Mouse (Mus musculus): ENCODE data around the gene Trpm5. TPM values are rescaled to one million over a fixed set of nuclear protein-coding genes. Genes with fewer than 3 reads are reported as not detected.

Gene Trpm5
- polyA plus RNA-seq, 1 experiment from 2014 or later = 1.3 TPM

DNA sequence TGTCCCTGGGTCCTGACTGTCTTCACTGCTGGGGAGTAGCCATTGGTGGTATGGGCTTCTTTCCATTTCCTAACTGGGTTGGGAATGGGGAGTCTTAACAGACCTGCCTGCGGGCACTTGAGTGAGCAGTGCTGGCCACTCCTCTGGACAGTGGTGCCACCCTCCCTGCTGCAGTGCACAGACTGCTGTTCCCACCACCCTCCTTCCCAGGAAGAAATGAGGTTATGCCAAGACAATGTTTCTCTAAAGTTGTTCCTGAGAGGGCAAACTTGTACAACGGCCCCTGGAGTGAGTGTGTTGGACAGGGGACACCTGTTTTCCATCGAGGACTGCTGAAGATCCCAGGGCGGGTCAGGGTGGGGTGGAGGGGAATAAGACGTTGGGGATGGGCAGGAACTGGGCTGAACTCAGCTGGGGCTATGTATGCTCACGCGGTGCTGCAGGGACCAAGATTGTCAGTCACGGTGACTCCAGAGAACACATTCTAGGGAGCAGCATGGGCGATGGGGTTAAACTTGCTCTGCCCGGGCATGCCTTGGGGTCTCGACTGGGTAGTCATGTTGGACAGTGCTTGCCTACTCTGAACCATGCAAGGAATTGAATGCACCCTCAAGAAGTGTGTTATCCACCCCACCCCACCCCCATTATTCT lies 40.4 kb downstream of the Trpm5 start:
- 64% methylated on average over 11 of the region's 11 CpGs for WGBS
- H3K9me3 ChIP-seq (ENCODE audit: control insufficient read depth, low read length) = no peaks in the 10 kb centered on the region

DNA sequence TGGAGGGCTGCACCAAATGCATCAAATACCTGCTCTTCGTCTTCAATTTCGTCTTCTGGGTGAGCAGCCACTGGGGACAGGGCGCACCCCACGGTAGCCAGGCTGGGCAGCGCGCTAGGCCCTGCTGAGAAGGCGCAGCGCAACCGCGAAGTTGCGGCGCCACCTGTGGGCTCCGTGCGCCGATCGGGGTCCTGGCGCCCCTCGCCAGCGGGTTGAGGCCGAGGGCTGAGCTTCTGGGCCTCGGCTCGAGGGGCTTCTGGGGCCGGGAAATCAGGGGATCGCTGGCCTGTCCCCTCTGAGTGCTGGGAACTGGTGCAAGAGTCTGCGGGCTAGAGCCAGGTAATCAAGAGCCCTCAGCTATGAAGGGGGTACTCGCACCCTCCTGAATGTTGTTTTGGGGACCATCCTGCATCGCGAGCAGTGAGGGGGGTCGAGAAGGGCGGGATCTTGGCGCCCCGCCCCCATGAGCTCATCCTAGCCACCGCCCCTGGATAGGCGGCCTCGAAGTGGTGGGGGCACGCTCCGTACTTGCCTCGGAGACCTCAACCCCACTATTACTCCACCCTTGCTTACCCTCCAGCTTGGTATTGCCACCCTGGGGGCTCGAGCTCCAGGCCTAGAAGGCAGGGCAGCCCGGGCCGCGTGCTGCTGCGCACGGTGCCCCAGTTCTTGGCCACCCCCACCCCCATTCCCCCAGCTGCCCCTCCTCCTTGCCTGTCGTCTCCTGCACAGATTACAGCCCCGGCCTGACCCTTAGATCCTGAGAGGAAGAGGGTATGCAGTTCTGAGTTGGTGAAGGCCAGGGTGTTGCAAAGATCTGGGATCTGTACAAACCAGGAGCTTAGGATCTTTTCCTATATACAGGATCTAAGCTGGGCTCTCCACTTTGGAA lies 41.2 kb downstream of the Trpm5 start:
- Histone ChIP-seq H3K9ac (replicated peaks; ENCODE audit: low read length) (peak overlapping the region; percentile 88), H3K4me2 (ENCODE audit: low read length) (peak overlapping the region; percentile 83), H3K36me3 (ENCODE audit: control insufficient read depth, insufficient read depth, low read length) (no peaks in the 10 kb centered on the region), H3K27ac (replicated peaks; ENCODE audit: low read depth, low read length) (peak overlapping the region; percentile 78), H3K4me3 (replicated peaks; ENCODE audit: low read depth, low read length) (peak overlapping the region; percentile 91), H3K9me3 (ENCODE audit: control insufficient read depth, low read length) (no peaks in the 10 kb centered on the region), H3K4me1 (ENCODE audit: control insufficient read depth, insufficient read depth, low read length) (peaks cover 33% of the 10 kb centered on the region), H3K27me3 (ENCODE audit: control insufficient read depth, insufficient read depth, low read length) (no peaks in the 10 kb centered on the region)
- ATAC-seq (ENCODE audit: low FRiP score, low TSS enrichment) (peak; percentile 75), DNase-seq (peak; percentile 79)
- under 1% methylated on average over 46 of the region's 46 CpGs for WGBS

More for the DNA sequence above, 40.4 kb downstream of the Trpm5 start:
- H3K27ac ChIP-seq (replicated peaks; ENCODE audit: low read depth, low read length) = no peak overlapping the region
- DNase-seq = no peak
- peak overlapping the region; percentile 88 for H3K9ac ChIP-seq (replicated peaks; ENCODE audit: low read length)
- H3K4me2 ChIP-seq (ENCODE audit: low read length) = peak overlapping the region; percentile 83
- H3K27me3 ChIP-seq (ENCODE audit: control insufficient read depth, insufficient read depth, low read length) = no peaks in the 10 kb centered on the region
- H3K36me3 ChIP-seq (ENCODE audit: control insufficient read depth, insufficient read depth, low read length) = no peaks in the 10 kb centered on the region
- ATAC-seq (ENCODE audit: low FRiP score, low TSS enrichment) = no peak
- H3K4me3 ChIP-seq (replicated peaks; ENCODE audit: low read depth, low read length) = peak overlapping the region; percentile 91
- peaks cover 33% of the 10 kb centered on the region for H3K4me1 ChIP-seq (ENCODE audit: control insufficient read depth, insufficient read depth, low read length)

DNA sequence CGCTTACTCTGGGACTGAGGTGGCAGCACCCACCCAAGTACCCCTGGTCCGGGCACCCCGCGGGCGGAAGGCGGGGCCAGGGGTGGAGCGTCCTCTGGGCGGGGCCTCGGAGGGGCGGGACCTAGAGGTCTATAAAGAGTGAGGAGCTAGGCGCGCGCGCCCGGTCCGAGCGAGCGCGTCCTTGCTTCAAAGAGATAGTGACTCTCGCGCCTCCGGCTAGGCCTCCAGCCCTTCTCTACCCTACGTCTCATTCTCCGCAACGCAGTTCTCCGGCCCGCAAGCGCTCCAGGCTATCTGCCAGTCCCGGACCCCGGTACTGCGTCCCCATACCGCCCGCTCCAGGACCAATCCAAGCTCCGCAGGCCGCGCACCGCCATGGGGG lies 41.8 kb downstream of the Trpm5 start, which contains the start of gene Cd81:
Gene Cd81 (plus strand): TSS at position 114 of the 382 bp plus-strand sequence.
- H3K4me3 ChIP-seq (replicated peaks; ENCODE audit: low read depth, low read length) = peak within 1 kb of the TSS; percentile 91
- H3K4me1 ChIP-seq (ENCODE audit: control insufficient read depth, insufficient read depth, low read length) = peaks cover 33% of the 10 kb centered on the region
- H3K27ac ChIP-seq (replicated peaks; ENCODE audit: low read depth, low read length) = peak within 1 kb of the TSS; percentile 78
- under 1% methylated on average over 37 of the region's 37 CpGs for WGBS
- no peaks in the 10 kb centered on the region for H3K9me3 ChIP-seq (ENCODE audit: control insufficient read depth, low read length)
- DNase-seq (peak; percentile 88), ATAC-seq (ENCODE audit: low FRiP score, low TSS enrichment) (peak; percentile 84)
- H3K9ac ChIP-seq (replicated peaks; ENCODE audit: low read length) = peak within 1 kb of the TSS; percentile 88
- no peaks in the 10 kb centered on the region for H3K36me3 ChIP-seq (ENCODE audit: control insufficient read depth, insufficient read depth, low read length)
- peak within 1 kb of the TSS; percentile 83 for H3K4me2 ChIP-seq (ENCODE audit: low read length)
- no peaks in the 10 kb centered on the region for H3K27me3 ChIP-seq (ENCODE audit: control insufficient read depth, insufficient read depth, low read length)

DNA sequence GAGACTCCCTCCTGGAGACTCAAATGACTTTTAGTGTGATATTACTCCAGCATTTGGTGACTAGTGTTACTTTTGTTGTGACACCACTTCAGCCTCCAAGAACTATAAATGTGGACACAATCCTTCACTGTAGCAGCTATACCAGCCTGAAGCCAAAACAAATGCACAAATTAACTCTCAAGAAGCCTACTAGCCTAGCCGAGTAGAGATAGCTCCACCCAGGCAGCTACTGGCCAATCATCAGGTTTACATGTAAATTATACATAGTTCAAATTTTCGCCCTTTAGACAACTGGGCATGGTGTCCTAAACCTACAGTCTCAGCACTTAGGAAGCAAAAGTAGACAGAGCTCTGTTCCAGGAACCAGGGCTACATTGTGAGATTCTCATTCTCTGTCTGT lies 43.1 kb downstream of the Trpm5 start:
- Histone ChIP-seq H3K27me3 (ENCODE audit: control insufficient read depth, insufficient read depth, low read length) (no peaks in the 10 kb centered on the region), H3K4me1 (ENCODE audit: control insufficient read depth, insufficient read depth, low read length) (peaks cover 30% of the 10 kb centered on the region), H3K4me3 (replicated peaks; ENCODE audit: low read depth, low read length) (no peak overlapping the region), H3K36me3 (ENCODE audit: control insufficient read depth, insufficient read depth, low read length) (no peaks in the 10 kb centered on the region), H3K9ac (replicated peaks; ENCODE audit: low read length) (no peak overlapping the region), H3K4me2 (ENCODE audit: low read length) (no peak overlapping the region), H3K27ac (replicated peaks; ENCODE audit: low read depth, low read length) (no peak overlapping the region), H3K9me3 (ENCODE audit: control insufficient read depth, low read length) (no peaks in the 10 kb centered on the region)
- no peak for DNase-seq
- no peak for ATAC-seq (ENCODE audit: low FRiP score, low TSS enrichment)
- 72% methylated on average over 2 of the region's 2 CpGs for WGBS

DNA sequence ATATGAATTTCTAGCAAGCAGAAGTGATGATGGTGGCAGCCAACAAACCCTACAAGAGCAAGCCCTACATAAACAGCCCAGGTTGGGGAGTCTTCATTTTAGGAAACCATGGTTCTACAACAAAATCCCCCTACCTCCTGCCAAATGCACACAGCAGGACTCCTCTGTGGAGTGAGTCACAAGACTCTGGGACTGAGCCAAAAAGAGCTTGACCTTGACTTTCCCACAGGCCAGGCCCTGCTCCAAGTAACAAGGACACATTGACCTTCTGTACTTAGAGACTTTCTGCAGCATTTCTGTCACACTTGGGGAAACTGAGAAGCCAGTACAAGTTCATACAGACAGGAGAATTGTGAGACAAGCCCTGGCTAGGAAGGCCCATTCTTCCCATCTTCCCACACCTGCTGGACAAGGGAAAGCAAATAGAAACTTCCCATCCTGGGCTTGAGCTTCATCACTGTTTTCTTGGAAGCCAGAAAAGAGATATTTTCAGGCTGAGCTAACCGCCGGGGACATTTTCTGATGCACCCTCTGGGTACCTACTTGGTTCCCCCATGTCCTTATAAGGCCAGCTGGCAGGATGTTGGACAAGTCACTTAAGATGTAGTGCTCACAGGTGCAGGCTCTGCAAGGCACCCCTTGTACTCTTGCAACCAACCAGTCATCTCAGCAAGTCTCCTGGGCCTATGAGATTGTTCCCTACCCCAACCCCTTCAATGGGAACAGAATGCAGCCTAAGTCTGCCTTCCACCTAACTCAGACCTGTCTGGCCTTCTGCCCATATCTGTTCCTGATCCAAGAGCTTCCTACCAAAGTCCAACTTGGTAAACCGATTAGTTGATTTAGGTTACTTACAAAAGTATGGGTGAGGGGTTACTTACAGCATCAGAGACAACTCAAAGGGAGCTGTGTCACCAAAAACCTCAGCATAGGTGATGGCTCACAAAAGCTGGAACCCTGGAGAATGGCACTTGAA lies 44.3 kb downstream of the Trpm5 start:
- peaks cover 22% of the 10 kb centered on the region for H3K4me1 ChIP-seq (ENCODE audit: control insufficient read depth, insufficient read depth, low read length)
- H3K27me3 ChIP-seq (ENCODE audit: control insufficient read depth, insufficient read depth, low read length) = no peaks in the 10 kb centered on the region
- H3K4me3 ChIP-seq (replicated peaks; ENCODE audit: low read depth, low read length) = no peak overlapping the region
- H3K36me3 ChIP-seq (ENCODE audit: control insufficient read depth, insufficient read depth, low read length) = no peaks in the 10 kb centered on the region
- H3K9me3 ChIP-seq (ENCODE audit: control insufficient read depth, low read length) = no peaks in the 10 kb centered on the region
- ATAC-seq (ENCODE audit: low FRiP score, low TSS enrichment) = no peak
- DNase-seq = no peak
- H3K27ac ChIP-seq (replicated peaks; ENCODE audit: low read depth, low read length) = no peak overlapping the region
- no peak overlapping the region for H3K9ac ChIP-seq (replicated peaks; ENCODE audit: low read length)
- H3K4me2 ChIP-seq (ENCODE audit: low read length) = no peak overlapping the region
- WGBS = 94% methylated on average over 3 of the region's 3 CpGs

DNA sequence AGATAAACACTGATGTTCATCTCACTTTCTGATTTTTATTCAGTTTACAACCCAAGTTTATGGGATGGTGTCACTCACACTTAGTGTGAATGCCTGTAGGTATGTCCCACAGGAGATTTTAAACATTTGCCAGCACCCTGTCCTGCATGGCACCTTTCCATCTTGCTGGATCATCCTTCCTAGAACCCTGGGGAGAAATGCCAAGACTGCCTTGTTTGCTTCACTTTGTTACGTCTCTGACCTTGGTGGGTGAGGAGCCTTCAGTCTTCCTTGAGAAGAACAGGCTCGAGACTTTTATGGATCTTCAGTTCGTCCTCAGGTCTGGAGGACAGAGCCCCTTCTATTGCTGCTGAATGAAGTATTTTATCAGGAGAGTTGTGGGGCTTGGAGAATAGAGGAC lies 45.1 kb downstream of the Trpm5 start:
- H3K9ac ChIP-seq (replicated peaks; ENCODE audit: low read length) = no peak overlapping the region
- WGBS = 80% methylated on average over 3 of the region's 3 CpGs
- no peak overlapping the region for H3K27ac ChIP-seq (replicated peaks; ENCODE audit: low read depth, low read length)
- no peaks in the 10 kb centered on the region for H3K9me3 ChIP-seq (ENCODE audit: control insufficient read depth, low read length)
- H3K4me1 ChIP-seq (ENCODE audit: control insufficient read depth, insufficient read depth, low read length) = peaks cover 16% of the 10 kb centered on the region
- no peaks in the 10 kb centered on the region for H3K27me3 ChIP-seq (ENCODE audit: control insufficient read depth, insufficient read depth, low read length)
- no peak for ATAC-seq (ENCODE audit: low FRiP score, low TSS enrichment)
- no peak for DNase-seq
- no peak overlapping the region for H3K4me3 ChIP-seq (replicated peaks; ENCODE audit: low read depth, low read length)
- H3K4me2 ChIP-seq (ENCODE audit: low read length) = no peak overlapping the region
- no peaks in the 10 kb centered on the region for H3K36me3 ChIP-seq (ENCODE audit: control insufficient read depth, insufficient read depth, low read length)

DNA sequence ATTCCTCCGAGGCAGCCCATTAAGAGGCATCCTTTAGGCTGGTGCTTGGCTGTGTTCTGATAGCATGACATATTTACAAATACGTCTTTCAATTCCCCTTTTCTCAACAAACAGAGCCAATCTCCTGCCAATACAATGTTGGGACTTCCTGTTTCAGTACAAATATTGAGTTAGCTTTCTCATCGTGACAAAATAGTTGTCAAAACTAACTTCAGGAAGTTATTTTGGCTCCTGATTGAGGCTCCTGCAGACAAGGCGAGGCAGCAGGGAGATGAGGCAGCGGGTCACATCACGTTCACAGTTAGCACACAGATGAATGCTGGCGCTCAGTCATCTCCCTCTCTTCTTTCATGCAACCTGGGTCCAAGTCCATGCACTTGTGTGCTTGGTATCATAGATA lies 48.1 kb downstream of the Trpm5 start:
- Histone ChIP-seq H3K4me2 (ENCODE audit: low read length) (no peak overlapping the region), H3K9me3 (ENCODE audit: control insufficient read depth, low read length) (no peaks in the 10 kb centered on the region), H3K4me3 (replicated peaks; ENCODE audit: low read depth, low read length) (no peak overlapping the region), H3K4me1 (ENCODE audit: control insufficient read depth, insufficient read depth, low read length) (no peaks in the 10 kb centered on the region), H3K27ac (replicated peaks; ENCODE audit: low read depth, low read length) (no peak overlapping the region), H3K27me3 (ENCODE audit: control insufficient read depth, insufficient read depth, low read length) (no peaks in the 10 kb centered on the region), H3K9ac (replicated peaks; ENCODE audit: low read length) (no peak overlapping the region), H3K36me3 (ENCODE audit: control insufficient read depth, insufficient read depth, low read length) (no peaks in the 10 kb centered on the region)
- ATAC-seq (ENCODE audit: low FRiP score, low TSS enrichment) (no peak), DNase-seq (no peak)
- WGBS = 88% methylated on average over 7 of the region's 7 CpGs

DNA sequence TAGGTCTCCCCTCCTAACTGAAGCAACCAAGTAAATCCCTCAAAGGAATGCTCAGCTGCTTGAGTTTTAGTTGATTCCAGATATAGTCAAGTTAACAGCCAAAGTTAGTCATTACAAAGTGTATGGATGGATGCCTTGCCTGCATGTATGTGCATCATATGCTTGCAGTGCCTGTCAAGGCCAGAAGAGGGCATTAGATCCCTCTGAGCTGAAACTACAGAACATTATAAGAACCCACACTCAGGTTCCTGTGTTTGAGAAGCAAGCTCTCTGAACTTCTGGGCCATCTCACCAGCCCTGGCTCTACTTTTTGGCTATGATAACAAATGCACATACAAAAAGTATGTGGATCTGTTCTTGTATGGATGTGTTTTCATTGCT lies 49.6 kb downstream of the Trpm5 start:
- no peak overlapping the region for H3K27ac ChIP-seq (replicated peaks; ENCODE audit: low read depth, low read length)
- H3K36me3 ChIP-seq (ENCODE audit: control insufficient read depth, insufficient read depth, low read length) = no peaks in the 10 kb centered on the region
- no peak for ATAC-seq (ENCODE audit: low FRiP score, low TSS enrichment)

More for the DNA sequence above, 49.6 kb downstream of the Trpm5 start:
- Histone ChIP-seq H3K27me3 (ENCODE audit: control insufficient read depth, insufficient read depth, low read length) (no peaks in the 10 kb centered on the region), H3K4me3 (replicated peaks; ENCODE audit: low read depth, low read length) (no peak overlapping the region), H3K4me2 (ENCODE audit: low read length) (no peak overlapping the region), H3K4me1 (ENCODE audit: control insufficient read depth, insufficient read depth, low read length) (no peaks in the 10 kb centered on the region), H3K9me3 (ENCODE audit: control insufficient read depth, low read length) (no peaks in the 10 kb centered on the region), H3K9ac (replicated peaks; ENCODE audit: low read length) (no peak overlapping the region)
- DNase-seq = no peak

All from midbrain, embryonic 14.5 days (tissue).